Mouse (Mus musculus): ENCODE results near the gene Prkab1.

- no peak for TF ChIP-seq GATA1 (IDR thresholded peaks at IDR 0.05; ENCODE audit: borderline replicate concordance, low read length)
- no peak for TF ChIP-seq FLI1 (IDR thresholded peaks at IDR 0.05; ENCODE audit: low read length)
These were observed 6.4 kb upstream of the Prkab1 start for GRCm38 (mm10) chr5:116030566-116031189.

Measured in megakaryocyte, embryonic 14.5 days (primary cell).